Mouse (Mus musculus): ENCODE results near the gene Smtnl1. TPM values are rescaled to one million over a fixed set of nuclear protein-coding genes. Genes with fewer than 3 reads are reported as not detected.

Gene Smtnl1
- polyA plus RNA-seq, 1 experiment, result not detected

DNA sequence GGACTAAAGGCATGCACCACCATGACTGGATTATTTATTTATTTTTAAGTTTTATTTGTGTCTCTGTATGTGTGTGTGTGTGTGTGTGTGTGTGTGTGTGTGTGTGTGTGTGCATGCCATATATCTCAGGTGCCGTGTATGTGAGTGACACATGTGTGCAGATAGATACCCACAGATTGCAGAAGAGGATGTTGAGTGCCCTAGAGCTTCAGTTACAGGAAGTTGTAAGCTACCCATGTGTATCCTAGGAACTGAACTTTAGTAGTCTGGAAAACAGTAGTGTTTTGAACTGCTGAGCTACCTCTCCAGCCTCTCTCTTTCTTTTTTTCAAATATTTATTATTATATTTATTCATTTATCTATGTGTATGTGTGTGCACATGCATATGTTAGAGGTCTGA, 39.1 kb downstream of the Smtnl1 start:
- H3K4me3 ChIP-seq (ENCODE audit: insufficient read depth, low read length), result no peak overlapping the region
- no peak overlapping the region for H3K27ac ChIP-seq (ENCODE audit: insufficient read depth, low read length)
- no peak for TF ChIP-seq POLR2A (IDR thresholded peaks at IDR 0.05; ENCODE audit: low read depth, low read length)
- TF ChIP-seq CTCF (IDR thresholded peaks at IDR 0.05; ENCODE audit: borderline replicate concordance, insufficient read depth, low read length), result no peak
- no peaks in the 10 kb centered on the region; the same call in 1 of the 2 replicates for H3K4me1 ChIP-seq (ENCODE audit: control insufficient read depth, insufficient read depth, low read length)

DNA sequence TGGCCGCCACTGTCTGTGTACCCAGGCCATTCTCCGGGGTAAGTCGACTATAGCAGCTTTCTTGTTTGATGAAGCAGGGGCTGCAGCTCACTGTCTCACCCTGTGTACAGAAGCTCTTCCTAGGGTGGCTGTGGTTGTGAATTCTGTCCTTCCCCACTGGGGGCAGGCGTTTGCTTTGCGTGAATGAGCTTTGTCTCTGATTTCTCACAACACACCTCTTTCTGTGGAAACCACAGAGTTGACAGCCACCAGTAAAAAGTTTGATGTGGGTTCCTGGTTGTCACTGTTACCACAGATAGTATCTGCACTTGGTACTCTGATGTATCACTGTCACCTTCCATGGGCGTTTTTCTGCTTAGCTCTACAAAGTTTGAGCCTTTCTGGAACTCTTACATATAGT, 43.2 kb downstream of the Smtnl1 start:
- H3K27ac ChIP-seq (ENCODE audit: insufficient read depth, low read length), result no peak overlapping the region
- H3K4me3 ChIP-seq (ENCODE audit: insufficient read depth, low read length), result no peak overlapping the region
- TF ChIP-seq POLR2A (IDR thresholded peaks at IDR 0.05; ENCODE audit: low read depth, low read length) (no peak), CTCF (IDR thresholded peaks at IDR 0.05; ENCODE audit: borderline replicate concordance, insufficient read depth, low read length) (no peak)
- H3K4me1 ChIP-seq (ENCODE audit: control insufficient read depth, insufficient read depth, low read length), result no peaks in the 10 kb centered on the region; the same call in 1 of the 2 replicates

DNA sequence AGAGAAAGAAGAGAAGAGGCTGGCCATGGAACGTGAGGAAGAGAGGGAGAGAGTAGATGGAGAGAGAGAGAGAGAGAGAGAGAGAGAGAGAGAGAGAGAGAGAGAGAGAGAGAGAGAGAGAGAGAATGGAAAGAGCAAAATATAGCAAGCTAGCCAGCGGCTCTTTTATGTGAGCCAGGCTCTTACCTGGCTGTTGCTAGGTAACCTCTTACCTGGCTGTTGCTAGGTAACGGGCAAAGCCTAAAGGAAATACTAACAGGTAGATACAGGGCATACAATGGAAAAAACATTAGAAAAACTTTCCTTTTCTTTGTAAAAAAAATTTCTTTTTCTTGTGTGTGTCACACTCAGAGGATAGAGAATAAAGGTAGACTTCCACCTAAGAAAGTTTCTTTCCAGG, 44.7 kb downstream of the Smtnl1 start:
- Histone ChIP-seq H3K4me3 (ENCODE audit: insufficient read depth, low read length) (no peak overlapping the region), H3K27ac (ENCODE audit: insufficient read depth, low read length) (no peak overlapping the region), H3K4me1 (ENCODE audit: control insufficient read depth, insufficient read depth, low read length) (no peaks in the 10 kb centered on the region)
- TF ChIP-seq POLR2A (IDR thresholded peaks at IDR 0.05; ENCODE audit: low read depth, low read length), result no peak
- TF ChIP-seq CTCF (IDR thresholded peaks at IDR 0.05; ENCODE audit: borderline replicate concordance, insufficient read depth, low read length), result no peak

DNA sequence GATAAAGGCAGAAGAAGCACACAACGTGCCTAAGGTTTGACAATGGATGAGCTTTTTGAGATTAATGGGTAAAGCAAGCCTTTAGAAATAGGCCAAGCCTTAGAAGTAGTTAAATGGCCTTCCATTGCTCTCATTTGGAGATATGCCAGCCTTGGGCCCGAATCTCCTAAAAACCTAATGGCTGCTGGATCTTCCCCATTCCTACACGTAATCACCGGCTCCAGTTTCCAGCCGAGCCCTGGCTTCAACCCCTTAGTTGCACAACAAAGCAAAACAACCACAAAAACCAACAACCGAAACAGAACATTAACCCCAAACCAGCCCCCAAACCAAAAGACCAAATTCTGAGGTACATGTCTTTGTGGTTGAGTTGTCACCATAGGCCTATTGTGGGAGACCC, 46.8 kb downstream of the Smtnl1 start:
- Histone ChIP-seq H3K4me1 (ENCODE audit: control insufficient read depth, insufficient read depth, low read length) (no peaks in the 10 kb centered on the region), H3K27ac (ENCODE audit: insufficient read depth, low read length) (no peak overlapping the region), H3K4me3 (ENCODE audit: insufficient read depth, low read length) (no peak overlapping the region)
- TF ChIP-seq POLR2A (IDR thresholded peaks at IDR 0.05; ENCODE audit: low read depth, low read length), result no peak
- TF ChIP-seq CTCF (IDR thresholded peaks at IDR 0.05; ENCODE audit: borderline replicate concordance, insufficient read depth, low read length), result no peak

DNA sequence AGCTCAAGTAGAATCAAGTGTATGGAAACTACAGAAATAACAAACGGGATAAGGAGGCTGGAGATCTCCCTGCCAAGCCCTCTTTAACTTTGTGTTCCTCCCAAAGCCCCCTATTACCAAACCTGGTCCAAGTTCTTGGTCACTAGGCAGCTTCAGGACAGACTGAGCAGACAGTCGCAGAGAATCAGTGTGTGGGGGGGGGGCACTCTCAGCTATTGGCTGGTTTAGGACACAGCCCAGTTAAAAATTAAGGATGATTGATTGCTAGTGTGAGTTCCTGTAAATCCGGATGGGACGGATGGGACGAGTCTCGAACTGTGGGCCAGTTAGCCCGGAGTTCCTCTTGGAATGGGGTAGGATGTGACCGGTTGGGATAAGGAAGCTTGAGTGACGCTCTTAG, 47.2 kb downstream of the Smtnl1 start, which contains the start of gene Serping1:
Gene Serping1 (minus strand): TSS at position 204 of the 400 bp plus-strand sequence.
- H3K27ac ChIP-seq (ENCODE audit: insufficient read depth, low read length), result no peak within 1 kb of the TSS
- no peak within 1 kb of the TSS for H3K4me3 ChIP-seq (ENCODE audit: insufficient read depth, low read length)
- no peaks in the 10 kb centered on the region for H3K4me1 ChIP-seq (ENCODE audit: control insufficient read depth, insufficient read depth, low read length)
- TF ChIP-seq CTCF (IDR thresholded peaks at IDR 0.05; ENCODE audit: borderline replicate concordance, insufficient read depth, low read length) (no peak), POLR2A (IDR thresholded peaks at IDR 0.05; ENCODE audit: low read depth, low read length) (no peak)

DNA sequence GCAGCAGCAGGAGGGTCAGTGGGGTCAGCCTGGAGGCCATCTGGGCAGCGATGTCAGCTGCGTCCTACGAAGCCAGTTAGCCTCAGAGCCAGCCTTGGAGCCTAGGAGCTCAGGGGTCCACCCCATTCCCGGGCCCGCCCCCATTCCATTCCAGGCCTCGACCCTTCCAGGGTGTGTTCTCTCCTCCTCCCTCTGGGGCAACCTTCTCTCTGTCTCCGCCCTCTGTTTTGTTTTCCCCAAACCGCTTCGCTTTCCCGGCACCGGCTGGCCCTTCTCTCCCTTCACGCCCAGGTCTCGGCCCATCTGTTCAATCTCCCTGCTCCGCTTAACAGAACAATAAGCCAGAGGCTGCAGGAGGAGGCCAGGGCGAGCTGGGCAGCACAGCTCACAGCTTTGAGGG, 47.7 kb downstream of the Smtnl1 start:
- H3K4me1 ChIP-seq (ENCODE audit: control insufficient read depth, insufficient read depth, low read length), result no peaks in the 10 kb centered on the region
- no peak overlapping the region for H3K27ac ChIP-seq (ENCODE audit: insufficient read depth, low read length)
- no peak overlapping the region for H3K4me3 ChIP-seq (ENCODE audit: insufficient read depth, low read length)
- no peak for TF ChIP-seq CTCF (IDR thresholded peaks at IDR 0.05; ENCODE audit: borderline replicate concordance, insufficient read depth, low read length)
- peak; percentile 27 for TF ChIP-seq POLR2A (IDR thresholded peaks at IDR 0.05; ENCODE audit: low read depth, low read length)

DNA sequence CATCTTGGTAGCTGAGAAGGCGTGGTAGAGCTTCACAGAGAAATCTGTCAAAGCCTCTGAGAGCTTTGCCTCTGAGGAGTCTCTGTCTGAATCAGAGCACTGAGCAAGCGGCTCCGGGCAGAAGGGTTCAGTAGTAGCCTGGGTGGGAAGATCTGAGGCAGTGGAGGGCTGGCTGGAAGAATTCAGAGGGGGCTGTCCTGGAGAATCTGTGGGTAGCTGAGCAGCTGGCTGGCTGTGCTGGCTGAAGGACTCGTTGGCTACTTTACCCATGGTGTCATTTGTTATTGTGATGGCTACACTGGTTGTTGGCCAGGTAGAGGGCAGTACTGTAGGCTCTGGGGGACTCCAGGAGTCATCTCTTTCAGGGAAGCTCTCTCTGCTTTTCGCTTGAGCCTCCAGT, 49.3 kb downstream of the Smtnl1 start:
- H3K4me1 ChIP-seq (ENCODE audit: control insufficient read depth, insufficient read depth, low read length), result no peaks in the 10 kb centered on the region
- TF ChIP-seq POLR2A (IDR thresholded peaks at IDR 0.05; ENCODE audit: low read depth, low read length) (no peak), CTCF (IDR thresholded peaks at IDR 0.05; ENCODE audit: borderline replicate concordance, insufficient read depth, low read length) (no peak)
- no peak overlapping the region for H3K27ac ChIP-seq (ENCODE audit: insufficient read depth, low read length)
- no peak overlapping the region for H3K4me3 ChIP-seq (ENCODE audit: insufficient read depth, low read length)

DNA sequence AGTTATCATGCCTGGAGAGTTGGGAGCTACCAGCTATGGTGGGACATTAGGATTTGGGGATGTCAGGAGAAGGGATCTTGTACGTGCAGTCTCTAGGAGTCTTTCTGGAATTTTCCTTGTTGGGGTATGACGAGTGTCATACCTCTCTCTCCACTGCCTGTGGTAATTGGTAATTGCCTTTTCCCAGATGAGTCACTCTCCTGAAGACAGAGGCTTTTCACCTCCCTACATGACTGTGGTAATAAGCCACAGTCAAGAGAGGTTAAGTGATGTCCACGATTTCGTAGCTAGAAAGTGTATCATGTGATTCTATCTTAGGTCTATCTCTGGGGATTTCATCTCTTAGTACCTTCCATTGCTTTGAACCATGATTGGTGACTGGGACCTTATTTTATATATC, 50.0 kb downstream of the Smtnl1 start:
- no peaks in the 10 kb centered on the region for H3K4me1 ChIP-seq (ENCODE audit: control insufficient read depth, insufficient read depth, low read length)
- no peak overlapping the region for H3K4me3 ChIP-seq (ENCODE audit: insufficient read depth, low read length)
- TF ChIP-seq POLR2A (IDR thresholded peaks at IDR 0.05; ENCODE audit: low read depth, low read length), result no peak
- no peak for TF ChIP-seq CTCF (IDR thresholded peaks at IDR 0.05; ENCODE audit: borderline replicate concordance, insufficient read depth, low read length)
- no peak overlapping the region for H3K27ac ChIP-seq (ENCODE audit: insufficient read depth, low read length)

DNA sequence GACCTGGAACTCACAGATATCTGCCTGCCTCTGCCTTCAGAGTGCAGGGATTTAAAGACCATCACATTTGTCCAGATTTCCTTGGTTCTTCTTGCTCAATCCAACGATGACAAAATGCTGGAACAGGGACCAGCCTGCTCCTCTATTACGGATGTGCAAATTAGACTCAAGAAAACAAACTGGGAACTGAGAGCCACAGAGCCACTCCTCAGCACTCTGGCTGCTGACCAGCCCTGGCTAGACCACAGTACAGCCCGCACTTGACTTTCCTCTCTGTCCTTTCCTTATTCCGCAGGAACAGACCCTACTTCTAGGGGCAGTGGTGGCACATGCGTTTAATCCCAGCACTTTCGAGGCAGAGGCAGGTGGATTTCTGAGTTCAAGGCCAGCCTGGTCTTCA, 52.0 kb downstream of the Smtnl1 start:
- Histone ChIP-seq H3K27ac (ENCODE audit: insufficient read depth, low read length) (no peak overlapping the region), H3K4me3 (ENCODE audit: insufficient read depth, low read length) (no peak overlapping the region), H3K4me1 (ENCODE audit: control insufficient read depth, insufficient read depth, low read length) (no peaks in the 10 kb centered on the region)
- TF ChIP-seq CTCF (IDR thresholded peaks at IDR 0.05; ENCODE audit: borderline replicate concordance, insufficient read depth, low read length) (no peak), POLR2A (IDR thresholded peaks at IDR 0.05; ENCODE audit: low read depth, low read length) (no peak)

DNA sequence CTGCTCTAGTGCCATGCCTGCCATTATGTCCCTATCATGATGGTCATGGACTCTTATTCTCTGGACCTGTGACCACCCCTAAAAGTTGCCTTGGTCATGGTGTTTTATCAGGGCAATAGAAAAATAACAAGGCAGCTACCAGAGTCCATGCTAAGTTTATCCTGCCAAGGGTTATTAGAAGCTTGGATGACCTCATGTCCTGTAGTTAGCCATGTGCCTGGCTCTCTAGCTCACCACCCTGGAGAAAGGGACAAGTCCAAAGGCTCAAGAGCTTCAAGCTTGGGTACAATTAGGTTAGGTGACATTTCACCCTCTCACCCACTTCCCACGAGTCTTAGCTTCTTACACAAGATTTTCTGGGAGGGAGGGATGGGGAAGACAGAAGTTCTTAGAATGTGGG, 59.6 kb downstream of the Smtnl1 start:
- H3K4me1 ChIP-seq (ENCODE audit: control insufficient read depth, insufficient read depth, low read length), result no peaks in the 10 kb centered on the region
- H3K4me3 ChIP-seq (ENCODE audit: insufficient read depth, low read length), result no peak overlapping the region
- H3K27ac ChIP-seq (ENCODE audit: insufficient read depth, low read length), result no peak overlapping the region
- TF ChIP-seq POLR2A (IDR thresholded peaks at IDR 0.05; ENCODE audit: low read depth, low read length) (no peak), CTCF (IDR thresholded peaks at IDR 0.05; ENCODE audit: borderline replicate concordance, insufficient read depth, low read length) (no peak)

DNA sequence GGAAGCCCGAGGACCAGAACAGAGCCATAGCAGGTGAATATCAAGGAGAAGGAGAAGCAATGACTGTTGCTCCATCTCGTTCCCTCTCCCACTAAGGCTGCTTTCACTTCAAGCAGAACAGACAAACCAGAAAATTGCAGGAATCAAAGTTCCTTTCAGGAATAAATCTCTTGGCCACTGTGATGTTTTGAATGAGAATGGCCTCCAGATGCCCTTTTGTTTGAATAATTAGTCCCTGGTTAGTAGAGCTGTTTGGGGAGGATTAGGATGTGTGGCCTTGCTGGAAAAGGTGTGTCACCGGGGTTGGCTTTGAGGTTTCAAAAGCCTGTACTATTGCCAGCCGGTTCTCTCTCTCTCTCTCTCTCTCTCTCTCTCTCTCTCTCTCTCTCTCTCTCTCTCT, 60.2 kb downstream of the Smtnl1 start:
- no peak overlapping the region for H3K4me3 ChIP-seq (ENCODE audit: insufficient read depth, low read length)
- TF ChIP-seq POLR2A (IDR thresholded peaks at IDR 0.05; ENCODE audit: low read depth, low read length) (no peak), CTCF (IDR thresholded peaks at IDR 0.05; ENCODE audit: borderline replicate concordance, insufficient read depth, low read length) (no peak)
- no peaks in the 10 kb centered on the region for H3K4me1 ChIP-seq (ENCODE audit: control insufficient read depth, insufficient read depth, low read length)
- H3K27ac ChIP-seq (ENCODE audit: insufficient read depth, low read length), result no peak overlapping the region
